Mouse (Mus musculus): ENCODE data around the gene Ccdc93.

The Ccdc93 gene

DNA sequence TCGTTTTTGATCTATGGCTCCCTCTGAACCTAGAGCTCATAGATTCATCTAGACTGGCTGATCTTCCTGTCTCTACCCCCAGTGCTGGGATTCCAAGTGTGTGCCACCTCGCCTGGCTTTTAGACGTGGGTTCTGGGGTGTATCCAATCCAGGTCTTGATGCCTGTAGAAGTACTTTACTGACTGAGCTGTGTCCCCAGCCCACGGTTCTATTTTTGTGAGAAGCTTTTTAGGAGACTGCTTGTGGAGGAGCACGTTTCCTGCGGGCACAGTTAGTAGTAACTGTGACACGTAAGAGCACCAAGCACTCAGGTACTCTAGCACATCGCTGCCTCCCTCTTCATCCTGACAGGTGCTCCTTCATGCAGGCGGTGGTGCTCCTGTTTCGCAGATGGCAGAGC lies 16.4 kb downstream of the Ccdc93 start:
- DNase-seq (ENCODE audit: low read depth, low spot score), result no peak

DNA sequence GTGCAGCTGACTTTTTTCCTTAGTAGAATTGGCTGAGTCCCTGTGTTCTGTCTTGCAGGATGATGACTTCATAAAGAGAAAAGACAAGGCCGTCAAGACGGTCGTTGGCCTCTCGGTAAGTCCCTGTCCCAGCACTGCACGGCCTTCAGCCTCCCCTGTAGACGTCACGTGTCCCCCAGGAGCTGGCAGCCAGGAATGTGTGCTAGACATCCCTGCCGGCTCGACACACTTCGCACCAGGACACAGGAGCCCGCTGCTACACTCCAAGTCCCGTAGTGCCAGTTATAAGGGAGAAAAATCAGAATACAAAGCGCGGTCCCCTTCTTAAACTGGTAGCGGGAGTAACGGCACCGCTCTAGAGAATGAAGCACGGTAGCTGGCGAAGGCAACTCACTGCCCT lies 17.3 kb downstream of the Ccdc93 start:
- no peak for DNase-seq (ENCODE audit: low read depth, low spot score)

DNA sequence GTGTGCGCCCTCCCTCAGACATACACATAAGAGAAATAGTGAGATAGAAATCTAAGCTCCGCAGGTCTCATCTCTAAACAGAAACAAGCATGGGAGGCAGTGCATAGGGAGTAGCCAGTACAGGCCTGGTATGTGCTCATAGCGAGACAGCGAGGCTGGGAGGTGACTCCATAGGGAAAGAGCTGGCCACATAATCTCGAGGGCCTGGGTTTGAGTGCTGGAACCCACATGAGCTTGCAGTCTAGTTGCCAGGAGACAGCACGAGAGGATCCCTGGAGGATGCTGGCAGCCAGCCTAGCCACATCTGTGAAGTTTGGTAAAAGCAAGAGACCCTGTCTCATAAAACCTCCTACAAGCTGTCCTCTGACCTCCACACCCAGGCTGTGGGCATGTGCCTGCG lies 20.2 kb downstream of the Ccdc93 start:
- no peak for DNase-seq (ENCODE audit: low read depth, low spot score)

DNA sequence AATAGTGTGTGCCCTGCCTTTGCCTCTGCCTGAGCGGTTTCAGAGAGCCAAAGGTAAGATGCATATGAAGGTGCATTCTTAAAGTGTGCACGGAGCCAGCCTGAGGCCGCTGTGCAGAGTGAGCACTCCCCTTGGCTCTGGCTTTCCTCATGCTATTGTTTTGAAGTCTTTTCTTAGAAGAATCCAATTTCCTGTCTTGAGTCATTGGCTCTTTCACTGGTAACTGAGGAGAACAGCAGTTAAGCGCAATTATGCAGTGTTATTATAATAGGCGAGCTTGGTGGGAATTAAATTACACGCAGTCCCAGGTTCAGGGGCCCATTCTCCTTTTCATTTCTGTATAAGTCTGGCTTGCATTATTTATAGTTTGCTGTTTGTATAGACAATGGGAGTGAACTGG lies 21.6 kb downstream of the Ccdc93 start:
- no peak for DNase-seq (ENCODE audit: low read depth, low spot score)

DNA sequence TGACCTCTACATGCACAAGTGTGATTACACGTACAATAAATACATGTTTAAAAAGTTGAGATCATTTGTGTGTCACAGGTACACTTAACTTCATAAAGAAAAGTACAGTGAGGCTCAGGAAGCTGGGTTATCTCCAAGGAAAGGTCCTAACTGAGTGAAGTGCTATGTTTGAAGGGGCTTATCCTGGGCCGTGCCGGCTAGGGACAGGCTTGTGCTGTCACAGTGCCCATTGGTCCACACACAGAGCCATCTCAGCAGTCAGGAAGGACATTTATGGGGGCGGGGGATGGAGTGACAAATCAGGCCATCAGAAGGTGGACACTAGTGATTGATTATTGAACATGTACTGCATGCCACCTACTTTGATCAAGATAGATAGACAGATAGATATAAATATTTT lies 22.2 kb downstream of the Ccdc93 start:
- no peak for DNase-seq (ENCODE audit: low read depth, low spot score)

DNA sequence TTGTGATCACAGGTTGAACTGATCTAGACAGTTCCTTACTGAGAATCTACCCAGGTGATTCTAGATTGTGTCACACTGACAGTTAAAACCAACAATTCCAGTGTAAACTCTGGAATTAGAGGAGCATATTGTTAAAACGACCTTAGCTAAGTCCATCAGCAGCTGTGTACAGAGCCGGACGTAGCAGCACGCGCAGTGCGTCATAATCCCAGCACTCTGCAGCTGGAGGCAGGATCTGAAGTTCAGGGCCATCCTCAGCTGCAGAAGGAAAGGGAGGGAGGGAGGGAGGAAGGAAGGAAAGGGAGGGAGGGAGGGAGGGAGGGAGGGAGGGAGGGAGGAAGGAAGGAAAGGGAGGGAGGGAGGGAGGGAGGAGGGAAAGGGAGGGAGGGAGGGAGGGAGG lies 24.1 kb downstream of the Ccdc93 start:
- DNase-seq (ENCODE audit: low read depth, low spot score), result no peak

DNA sequence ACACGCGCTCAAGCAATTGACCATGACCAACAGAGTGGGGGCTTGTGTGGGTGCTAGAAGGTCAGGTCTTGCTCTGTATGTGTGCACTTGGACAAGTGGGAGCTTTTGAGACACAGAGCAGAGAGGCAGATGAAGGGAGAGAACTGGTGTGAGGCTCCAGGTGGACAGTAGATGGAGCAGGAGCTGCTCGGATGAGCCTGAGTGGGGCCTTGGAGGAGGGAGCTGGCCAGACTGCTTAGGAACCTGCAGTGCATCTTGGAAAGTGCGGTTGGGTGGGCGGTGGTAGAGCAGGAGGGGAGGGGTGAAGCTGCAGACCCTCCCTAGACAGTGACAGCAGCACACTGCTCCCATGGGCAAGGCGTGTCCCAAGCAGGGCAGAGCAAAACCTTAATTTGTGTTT lies 29.2 kb downstream of the Ccdc93 start:
- DNase-seq (ENCODE audit: low read depth, low spot score), result no peak

DNA sequence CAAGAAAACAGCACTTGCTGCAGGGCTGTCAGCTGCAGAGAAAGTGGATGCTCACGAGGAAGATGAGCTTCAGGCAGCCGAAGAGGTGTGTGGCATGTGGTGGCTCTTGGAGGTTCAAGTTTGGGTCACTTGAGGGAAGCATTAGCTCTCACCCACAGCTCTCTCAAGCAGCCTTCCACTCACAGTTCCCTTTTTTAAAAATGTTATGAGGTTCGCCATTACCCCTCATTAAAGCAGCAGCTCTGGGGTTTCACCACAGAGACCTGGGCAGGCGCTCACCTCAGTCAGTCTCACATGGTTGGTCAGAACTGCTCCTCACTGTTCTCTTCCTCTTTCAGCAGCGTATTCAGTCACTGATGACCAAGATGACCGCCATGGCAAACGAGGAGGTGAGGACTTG lies 31.0 kb downstream of the Ccdc93 start:
- no peak for DNase-seq (ENCODE audit: low read depth, low spot score)

DNA sequence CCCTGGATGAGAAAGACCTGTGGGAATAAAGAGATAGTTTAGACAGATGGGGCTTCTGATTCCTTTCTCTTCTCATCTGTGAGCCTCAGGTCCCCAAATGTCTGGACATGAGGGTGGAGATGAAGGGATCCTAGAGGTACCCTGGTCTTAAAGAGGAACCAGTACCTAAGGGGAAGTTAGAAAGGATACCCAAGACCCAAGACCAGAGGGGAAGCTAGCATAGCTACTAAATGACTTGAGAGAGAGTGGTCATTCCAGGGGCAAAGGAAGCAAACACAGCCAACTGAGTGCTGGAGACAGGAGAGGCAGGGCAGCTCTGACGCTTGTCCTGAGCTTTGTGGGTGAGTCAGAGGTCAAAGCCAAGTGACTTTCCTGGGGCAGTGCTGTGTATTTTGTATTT lies 31.8 kb downstream of the Ccdc93 start:
- no peak for DNase-seq (ENCODE audit: low read depth, low spot score)

DNA sequence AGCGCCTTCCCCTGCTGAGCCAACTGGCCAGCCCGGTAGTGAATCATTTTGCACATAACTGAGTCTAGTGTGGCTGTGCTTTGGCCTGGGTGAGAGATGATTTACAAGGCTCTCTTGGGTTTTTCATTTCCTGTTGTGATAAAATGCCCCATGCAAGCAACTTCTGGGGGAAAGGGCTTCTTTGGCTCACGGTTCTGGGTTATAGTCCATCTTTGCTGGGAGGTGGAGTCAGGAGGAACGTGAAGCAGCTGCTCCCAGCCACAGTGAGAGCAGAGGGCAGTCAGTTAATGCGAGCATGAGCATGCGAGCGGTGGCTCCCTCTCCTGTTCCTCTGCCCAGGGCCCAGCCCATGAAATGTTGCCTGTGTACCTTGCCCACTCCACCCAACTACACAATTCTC lies 33.0 kb downstream of the Ccdc93 start:
- DNase-seq (ENCODE audit: low read depth, low spot score), result no peak

DNA sequence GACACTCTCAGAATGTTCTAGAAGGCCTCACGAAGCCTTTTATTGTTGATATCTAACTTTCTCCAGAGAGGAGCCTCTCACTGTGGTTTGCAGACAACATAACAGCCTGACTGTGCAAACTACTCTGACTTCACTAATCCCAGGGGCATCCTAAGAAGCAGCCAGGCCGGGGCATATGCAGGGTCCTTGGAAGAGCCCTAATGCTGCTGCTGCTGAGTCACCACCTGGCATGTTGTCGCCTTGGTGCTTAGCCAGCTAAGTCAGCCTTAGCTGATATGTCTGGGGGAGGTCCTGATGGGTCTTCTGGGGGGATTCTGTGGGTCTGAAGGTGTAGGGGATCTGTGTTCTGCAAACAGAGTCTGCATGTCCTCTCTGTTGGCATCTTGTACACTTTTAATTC lies 35.4 kb downstream of the Ccdc93 start:
- no peak for DNase-seq (ENCODE audit: low read depth, low spot score)

DNA sequence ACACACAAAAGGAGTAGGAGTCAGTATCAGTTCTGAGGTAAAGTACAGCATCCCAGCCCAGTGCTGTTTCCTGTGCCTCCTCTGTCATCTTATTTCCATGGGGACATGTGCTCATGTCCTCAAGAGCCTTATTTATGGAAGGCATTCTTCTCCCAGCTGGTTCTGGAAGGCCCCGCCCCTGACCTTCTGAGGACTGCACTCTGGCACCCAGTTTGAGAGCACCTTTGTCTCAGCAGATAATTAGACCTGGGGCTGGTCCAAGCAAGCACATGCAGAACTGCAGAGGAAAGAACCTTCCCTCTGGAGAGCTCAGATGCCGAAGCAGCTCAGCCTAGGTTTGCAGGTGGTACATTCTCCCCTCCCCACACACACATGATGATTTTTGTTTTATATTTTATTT lies 37.4 kb downstream of the Ccdc93 start:
- no peak for DNase-seq (ENCODE audit: low read depth, low spot score)

DNA sequence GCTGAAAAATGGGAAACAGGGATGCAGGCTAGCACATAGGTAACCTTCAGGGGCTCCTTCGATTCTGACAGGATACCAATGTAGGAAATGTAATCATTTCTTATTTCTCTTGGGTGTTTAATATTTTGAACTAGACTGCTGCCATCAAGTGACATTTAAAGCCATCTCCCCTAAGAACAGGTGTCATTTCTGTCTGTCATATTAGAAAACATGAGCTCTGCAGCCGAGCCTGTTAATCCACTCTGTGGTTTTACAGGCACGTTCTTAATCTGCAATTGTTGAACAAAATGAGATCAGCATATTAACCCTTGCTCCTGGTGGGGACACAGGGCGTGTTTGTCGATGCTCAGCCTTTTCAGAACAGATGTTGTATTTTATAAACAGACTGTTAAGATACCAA lies 40.7 kb downstream of the Ccdc93 start:
- no peak for DNase-seq (ENCODE audit: low read depth, low spot score)

DNA sequence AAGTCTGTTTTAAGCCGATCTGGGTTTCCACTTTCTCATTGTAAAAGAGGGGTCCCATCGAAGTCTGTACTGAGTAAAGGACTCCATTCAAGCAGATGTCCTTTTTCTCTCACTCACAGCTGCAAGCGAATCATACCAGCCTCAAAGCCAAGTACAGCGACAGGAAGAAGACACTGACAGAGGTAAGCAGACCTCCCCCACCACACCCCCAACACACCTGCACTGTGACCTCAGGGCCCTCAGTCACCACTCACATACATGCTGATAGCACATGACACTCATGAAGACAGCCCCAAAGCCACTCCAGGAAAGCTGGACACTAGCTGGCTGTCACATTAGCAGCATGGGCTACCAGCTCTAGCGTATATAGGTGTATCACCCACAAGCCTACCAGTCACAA lies 46.9 kb downstream of the Ccdc93 start:
- DNase-seq (ENCODE audit: low read depth, low spot score), result no peak

DNA sequence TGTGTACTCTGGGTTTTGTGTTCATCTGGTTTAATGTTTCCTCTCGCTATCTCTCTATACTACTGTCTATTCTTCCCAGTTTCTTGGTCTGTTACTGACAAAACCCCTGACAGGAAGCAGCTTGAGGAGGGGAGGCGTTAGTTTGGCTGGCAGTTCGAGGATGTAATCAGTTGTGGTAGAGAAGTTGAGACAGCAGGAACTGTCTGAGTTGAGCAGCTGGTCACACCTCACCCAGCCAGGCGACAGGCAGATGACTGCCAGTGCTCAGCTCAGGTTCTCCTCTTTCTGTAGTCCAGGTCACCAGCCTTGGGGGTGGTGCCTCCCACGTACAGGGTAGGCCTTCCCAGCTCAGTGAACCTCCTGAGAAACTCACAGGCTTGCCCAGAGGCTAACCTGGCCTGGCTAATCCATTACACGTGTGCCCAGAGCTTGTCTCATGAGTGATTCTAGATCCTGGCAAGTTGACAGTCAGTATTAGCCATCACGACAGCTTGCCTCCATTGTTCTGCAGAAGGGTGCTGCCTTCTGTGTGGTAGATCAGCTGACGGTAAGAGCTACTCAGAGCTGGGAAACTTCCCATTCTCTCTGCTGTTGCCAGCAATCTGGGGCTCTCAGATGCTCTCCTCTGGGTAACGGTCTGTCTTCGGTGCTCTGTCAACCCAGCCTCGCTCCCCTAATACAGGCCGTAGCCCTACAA lies 47.6 kb downstream of the Ccdc93 start:
- DNase-seq (ENCODE audit: low read depth, low spot score), result no peak

DNA sequence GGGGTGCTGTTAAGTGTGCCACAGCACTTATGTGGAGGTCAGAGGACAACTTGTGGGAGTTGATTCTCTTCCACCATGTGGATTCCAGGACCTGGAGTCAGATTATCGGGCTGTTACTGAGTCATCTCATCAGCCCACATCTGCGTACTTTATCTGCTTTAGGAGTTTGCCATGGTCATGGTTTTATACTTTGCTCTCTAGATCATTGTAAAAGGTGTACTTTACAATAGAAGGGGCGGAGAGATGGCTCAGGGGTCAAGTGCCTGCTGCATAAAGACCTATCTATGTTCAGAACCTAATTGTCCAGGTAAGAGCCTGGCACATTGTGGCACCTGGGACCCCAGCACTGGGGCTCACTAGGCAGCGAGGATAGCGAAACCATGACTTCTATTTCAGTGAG lies 48.6 kb downstream of the Ccdc93 start:
- DNase-seq (ENCODE audit: low read depth, low spot score), result no peak

DNA sequence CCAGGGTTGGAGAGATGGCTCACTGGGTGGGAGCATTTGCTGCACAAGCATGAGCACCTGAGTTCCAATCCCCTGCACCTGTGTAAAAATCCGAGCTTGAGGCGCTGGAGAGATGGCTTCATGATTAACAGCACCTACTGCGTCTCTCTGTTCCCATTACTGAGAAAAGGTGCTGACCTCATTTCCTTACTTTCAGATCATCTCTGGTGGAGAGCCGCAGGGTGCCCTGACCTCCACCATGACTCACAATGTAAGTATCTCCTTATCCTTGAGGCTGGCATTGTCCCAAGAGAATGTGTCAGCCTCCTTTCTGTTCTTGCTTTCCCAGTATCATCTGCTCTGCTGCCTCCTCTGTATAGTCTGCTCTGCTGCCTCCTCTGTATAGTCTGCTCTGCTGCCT lies 52.2 kb downstream of the Ccdc93 start:
- no peak for DNase-seq (ENCODE audit: low read depth, low spot score)

DNA sequence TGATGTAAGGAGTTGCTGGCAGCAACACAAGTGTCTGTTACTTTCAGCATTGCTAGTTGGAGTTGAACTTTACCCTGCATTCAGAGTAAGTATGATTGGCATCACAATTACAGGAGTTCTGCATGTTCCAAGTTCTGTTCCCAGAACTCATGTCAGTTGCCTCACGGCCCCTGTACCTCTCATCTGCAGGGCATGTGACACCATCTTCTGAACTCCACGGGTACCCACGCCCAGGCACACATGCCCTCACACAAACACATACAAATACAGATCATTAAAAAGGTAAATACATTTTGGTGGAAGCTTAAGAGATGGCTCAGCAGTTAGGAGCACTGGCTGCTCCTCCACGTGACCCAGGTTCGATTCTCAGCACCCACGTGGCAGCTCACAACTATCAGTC lies 56.0 kb downstream of the Ccdc93 start:
- DNase-seq (ENCODE audit: low read depth, low spot score), result no peak

DNA sequence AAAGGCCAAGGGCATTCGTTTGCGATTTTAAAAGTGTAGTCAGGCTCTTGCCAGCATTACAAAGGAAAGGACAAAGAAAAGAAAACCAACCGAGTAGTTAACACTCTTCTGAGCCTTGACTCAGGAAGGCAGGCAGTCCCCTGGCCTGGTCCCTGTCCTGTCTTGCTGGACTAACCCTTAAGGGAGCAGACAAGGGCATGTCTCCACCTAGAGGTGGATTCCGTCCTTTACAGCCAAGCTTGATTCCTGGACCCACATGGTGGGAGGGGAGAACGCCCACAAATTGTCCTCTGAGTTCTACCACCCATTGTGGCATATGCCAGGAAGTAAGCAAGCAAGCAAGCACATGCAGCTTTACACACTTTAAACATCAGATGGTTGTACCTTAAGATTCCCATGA lies 59.4 kb downstream of the Ccdc93 start:
- peak; percentile 14 for DNase-seq (ENCODE audit: low read depth, low spot score)

DNA sequence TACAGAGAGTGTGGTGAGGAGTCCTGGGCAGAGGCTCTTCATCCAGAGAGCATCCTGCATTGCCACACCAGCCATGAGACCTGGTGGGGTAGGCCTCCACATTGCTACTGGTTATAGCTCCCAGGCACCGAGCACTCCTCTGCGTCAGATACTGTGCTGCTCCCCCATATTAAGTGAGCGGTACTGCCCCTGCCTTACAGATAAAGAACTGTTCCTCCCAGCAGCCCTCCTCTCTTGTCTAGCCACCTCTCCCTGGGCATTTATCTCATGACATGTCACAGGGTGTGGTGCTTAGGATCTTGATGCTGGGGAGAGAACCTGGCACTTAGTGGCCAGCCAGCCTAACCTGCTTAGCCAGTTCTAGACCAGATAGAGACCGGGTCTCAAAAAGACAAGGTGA lies 66.2 kb downstream of the Ccdc93 start:
- no peak for DNase-seq (ENCODE audit: low read depth, low spot score)

DNA sequence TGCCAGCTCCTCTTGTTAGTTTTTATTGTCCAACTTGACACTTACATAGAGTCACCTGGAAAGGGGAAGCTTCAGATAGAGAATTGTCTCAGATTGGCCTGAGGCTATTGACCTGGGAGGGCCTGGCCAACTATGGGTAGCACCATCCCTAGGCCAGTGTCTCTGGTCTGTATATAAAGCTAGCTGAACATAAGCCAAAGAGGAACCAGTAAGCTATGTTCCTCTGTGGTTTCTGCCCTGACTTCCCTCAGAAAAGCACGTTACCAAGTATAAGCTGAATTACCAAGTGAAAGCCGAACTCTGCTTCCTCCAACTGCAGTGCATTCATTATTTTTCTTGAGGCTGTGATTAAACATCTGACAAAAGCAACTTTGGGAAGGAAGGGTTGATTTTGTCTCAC lies 77.9 kb downstream of the Ccdc93 start:
- no peak for DNase-seq (ENCODE audit: low read depth, low spot score)

DNA sequence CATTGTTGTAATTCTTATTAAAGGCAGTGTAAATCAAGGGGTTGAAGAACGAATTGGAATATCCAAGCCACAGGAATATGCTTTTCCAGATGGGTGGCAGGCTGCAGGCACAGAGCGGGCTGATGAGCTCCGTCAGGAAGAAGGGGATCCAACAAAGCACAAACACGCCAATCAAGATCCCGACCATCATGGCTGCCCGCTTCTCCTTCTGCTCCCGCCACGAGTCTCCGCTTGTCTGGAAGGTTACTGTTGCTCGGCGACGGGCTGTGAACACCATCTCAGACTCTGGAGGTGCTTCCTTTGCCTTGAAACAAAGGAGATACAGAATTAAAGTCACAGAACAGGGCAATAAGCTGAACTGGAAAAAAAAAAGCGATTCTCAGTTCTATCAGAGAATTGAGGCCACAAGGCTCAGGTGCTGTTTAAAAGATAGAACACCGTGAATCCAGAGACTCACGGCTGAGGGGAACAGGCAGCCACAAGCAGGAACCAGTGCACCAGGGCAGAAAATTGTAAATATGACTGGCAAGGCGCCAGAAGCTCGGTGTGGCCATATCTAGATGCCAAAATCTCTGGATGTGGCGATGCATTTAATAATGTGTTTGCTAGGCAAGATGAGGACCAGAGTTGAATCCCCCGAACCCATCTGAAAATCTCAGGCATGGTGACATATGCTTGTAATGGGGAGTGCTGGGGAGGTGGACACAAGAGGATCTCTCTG lies 79.7 kb downstream of the Ccdc93 start:
- no peak for DNase-seq (ENCODE audit: low read depth, low spot score)

DNA sequence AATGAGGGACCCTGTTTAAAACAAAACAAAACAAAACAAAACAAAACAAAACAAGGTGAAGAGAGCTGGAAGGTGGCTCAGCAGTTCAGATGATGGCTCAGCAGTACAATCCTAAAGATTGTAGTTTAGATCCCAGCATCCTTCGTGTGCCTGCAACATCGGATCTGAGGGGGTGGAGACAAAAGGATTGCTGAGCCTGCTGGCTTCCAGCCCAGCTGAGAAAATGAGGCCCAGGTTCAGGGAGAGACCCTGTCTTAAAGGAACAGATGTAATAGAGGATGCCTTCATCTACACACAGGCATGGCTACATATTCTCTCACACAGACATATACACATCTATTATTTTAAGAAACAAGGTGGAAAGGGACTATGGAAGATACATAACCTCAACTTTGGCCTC lies 80.3 kb downstream of the Ccdc93 start:
- no peak for DNase-seq (ENCODE audit: low read depth, low spot score)

DNA sequence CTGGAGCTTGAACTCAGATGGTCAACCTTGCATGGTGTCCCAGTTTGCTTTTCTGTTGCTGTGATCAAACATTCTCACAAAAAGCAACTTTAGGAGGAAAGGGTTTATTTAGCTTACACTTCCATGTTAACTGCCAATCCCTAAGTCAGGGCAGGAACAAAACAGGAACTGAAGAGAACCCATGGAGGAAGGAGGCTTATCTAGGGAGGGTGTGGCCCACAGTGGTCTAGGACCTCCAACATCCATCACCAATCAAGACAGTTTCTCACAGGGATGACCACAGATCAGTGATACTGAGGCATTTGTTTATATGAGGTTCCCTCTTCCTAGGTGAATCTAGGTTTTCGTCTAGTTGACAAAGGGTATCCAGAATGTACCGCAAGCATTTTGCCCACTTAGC lies 81.1 kb downstream of the Ccdc93 start:
- DNase-seq (ENCODE audit: low read depth, low spot score), result no peak

Data from embryo, embryonic 11.5 days (tissue).